Mouse (Mus musculus) lung, postnatal 0 days (tissue): Measurements from ENCODE around the gene AC134908.4.

Experiments
- CTCF ChIP-seq: IDR thresholded peaks from 2 replicates; pipeline ENCODE4 v1.5.1; 2016; ENCODE audit warnings: antibody characterized with exemption, mild to moderate bottlenecking
- EP300 ChIP-seq: IDR thresholded peaks from 2 replicates; pipeline ENCODE4 v1.6.1; 2016; ENCODE audit warnings: antibody characterized with exemption, mild to moderate bottlenecking, control low read depth

- TF ChIP-seq EP300 (no peak), CTCF (no peak)
Observed at GRCm38 (mm10) chr17:25835301-25835700, 39.8 kb upstream of the AC134908.4 start.
